Mouse (Mus musculus) liver, embryonic 11.5 days (tissue): Measurements from ENCODE around the gene Lactb. TPM values are rescaled to one million over a fixed set of nuclear protein-coding genes. Genes with fewer than 3 reads are reported as not detected.

Experiments used
- ATAC-seq: fragments of 200-750 bp; cut with Nextera tagmentation; replicated peaks from 2 replicates; pipeline ENCODE4 v1.8.0; 2017; ENCODE audit warnings: moderate number of reproducible peaks, mild to moderate bottlenecking, moderate TSS enrichment, moderate library complexity; ENCODE audit not compliant: low FRiP score
- DNase-seq: peaks from one replicate; pipeline ENCODE4 v3.0.0-alpha.2; 2017; ENCODE audit warnings: low spot score
- H3K27ac ChIP-seq: fragments of 300-500 bp; sonication (generic); 2 replicates; pipeline ENCODE4 v1.5.1; 2014; ENCODE audit warnings: mild to moderate bottlenecking, low read depth, low read length, control low read depth
- H3K27me3 ChIP-seq: fragments of 300-500 bp; sonication (generic); replicated peaks from 2 replicates; pipeline ENCODE4 v1.6.1; 2014; ENCODE audit warnings: low read length, mixed read lengths; ENCODE audit not compliant: control insufficient read depth, insufficient read depth
- H3K36me3 ChIP-seq: fragments of 300-500 bp; sonication (generic); 2 replicates; pipeline ENCODE4 v1.6.1; 2014; ENCODE audit warnings: mild to moderate bottlenecking, low read length, moderate library complexity, mixed read lengths; ENCODE audit not compliant: control insufficient read depth, insufficient read depth
- H3K4me1 ChIP-seq: fragments of 300-500 bp; sonication (generic); replicated peaks from 2 replicates; pipeline ENCODE4 v1.6.1; 2014; ENCODE audit warnings: low read length, mixed read lengths; ENCODE audit not compliant: control insufficient read depth, insufficient read depth
- H3K4me2 ChIP-seq: fragments of 300-500 bp; sonication (generic); 2 replicates; pipeline ENCODE4 v1.6.1; 2014; ENCODE audit warnings: mild to moderate bottlenecking, control low read depth, moderate library complexity
- H3K4me3 ChIP-seq: fragments of 300-500 bp; sonication (generic); 2 replicates; pipeline ENCODE4 v1.5.1; 2014; ENCODE audit warnings: low read depth, low read length, control low read depth
- H3K9ac ChIP-seq: fragments of 300-500 bp; sonication (generic); 2 replicates; pipeline ENCODE4 v1.6.1; 2014; ENCODE audit warnings: low read depth, low read length, control low read depth
- H3K9me3 ChIP-seq: fragments of 300-500 bp; sonication (generic); 2 replicates; pipeline ENCODE4 v1.6.1; 2016; ENCODE audit warnings: low read length, inconsistent platforms, mixed read lengths; ENCODE audit not compliant: control insufficient read depth
- WGBS: fragments of 180-500 bp; shearing (Covaris S2); extraction: QIAGEN DNeasy Blood & Tissue Kit; methylation state at CpG from one replicate; pipeline ENCODE4 v1.1.7; 2014; 5-methylcytosine and 5-hydroxymethylcytosine counted together
- polyA plus RNA-seq: library from polyadenylated mRNA; unstranded; fragments of >200 nt; fragmentation: Nextera tagmentation; extraction: Ambion mirVana; gene quantifications from 2 replicates; pipeline ENCODE4 v1.2.1, GENCODE M21; 2014

Gene Lactb
- polyA plus RNA-seq, 1 experiment from 2014 or later: 12.7 TPM

GRCm38 (mm10) chr9:66989581-66989980 lies 14.3 kb upstream of the Lactb start:
- DNase-seq (no peak), ATAC-seq (no peak)
- peaks cover 25% of the 10 kb centered on the region for H3K4me1 ChIP-seq
- peak overlapping the region; percentile 54; the same call in 1 of the 2 replicates for H3K27ac ChIP-seq
- 77% methylated on average over 6 of the region's 6 CpGs for WGBS
- H3K27me3 ChIP-seq: 0 out of 2 replicates have a peak, but pooled peaks cover 2% of the 10 kb centered on the region
- H3K36me3 ChIP-seq: no peaks in the 10 kb centered on the region
- H3K9ac ChIP-seq: no peak overlapping the region
- no peak overlapping the region; the same call in 1 of the 2 replicates for H3K4me2 ChIP-seq
- H3K4me3 ChIP-seq: no peak overlapping the region
- H3K9me3 ChIP-seq: no peaks in the 10 kb centered on the region

GRCm38 (mm10) chr9:66988888-66989414 lies 13.7 kb upstream of the Lactb start:
- H3K9me3 ChIP-seq: no peaks in the 10 kb centered on the region
- 45% methylated on average over 6 of the region's 6 CpGs for WGBS
- no peaks in the 10 kb centered on the region for H3K36me3 ChIP-seq
- H3K9ac ChIP-seq: no peak overlapping the region
- peak overlapping the region; percentile 63 for H3K27ac ChIP-seq
- 0 out of 2 replicates have a peak, but pooled peaks cover 2% of the 10 kb centered on the region for H3K27me3 ChIP-seq
- DNase-seq (no peak), ATAC-seq (no peak)
- peak overlapping the region; percentile 57; the same call in 1 of the 2 replicates for H3K4me2 ChIP-seq
- H3K4me1 ChIP-seq: peaks cover 22% of the 10 kb centered on the region
- H3K4me3 ChIP-seq: no peak overlapping the region

GRCm38 (mm10) chr9:66988198-66988887 lies 13.1 kb upstream of the Lactb start:
- H3K9me3 ChIP-seq: no peaks in the 10 kb centered on the region
- peak overlapping the region; percentile 27; the same call in 1 of the 2 replicates for H3K4me3 ChIP-seq
- H3K27me3 ChIP-seq: 0 out of 2 replicates have a peak, but pooled peaks cover 2% of the 10 kb centered on the region
- WGBS: 51% methylated on average over 11 of the region's 11 CpGs
- peaks cover 22% of the 10 kb centered on the region for H3K4me1 ChIP-seq
- H3K36me3 ChIP-seq: no peaks in the 10 kb centered on the region
- H3K27ac ChIP-seq: peak overlapping the region; percentile 63
- peak overlapping the region; percentile 43; the same call in 1 of the 2 replicates for H3K9ac ChIP-seq
- peak; percentile 41 for DNase-seq
- H3K4me2 ChIP-seq: peak overlapping the region; percentile 57
- ATAC-seq: peak; percentile 90

- ATAC-seq (no peak), DNase-seq (no peak)
- H3K4me3 ChIP-seq: no peak overlapping the region
- no peak overlapping the region for H3K9ac ChIP-seq
- peaks cover 18% of the 10 kb centered on the region for H3K4me1 ChIP-seq
- no peaks in the 10 kb centered on the region for H3K36me3 ChIP-seq
- H3K27ac ChIP-seq: no peak overlapping the region
- H3K9me3 ChIP-seq: no peaks in the 10 kb centered on the region
- H3K27me3 ChIP-seq: 0 out of 2 replicates have a peak, but pooled peaks cover 2% of the 10 kb centered on the region
- WGBS: 63% methylated on average over 7 of the region's 7 CpGs
- no peak overlapping the region for H3K4me2 ChIP-seq
Observed at GRCm38 (mm10) chr9:66985377-66985776, 10.1 kb upstream of the Lactb start.

- Histone ChIP-seq H3K4me2 (no peak overlapping the region), H3K4me3 (no peak overlapping the region), H3K27me3 (0 out of 2 replicates have a peak, but pooled peaks cover 2% of the 10 kb centered on the region), H3K9ac (no peak overlapping the region), H3K9me3 (no peaks in the 10 kb centered on the region), H3K27ac (no peak overlapping the region), H3K36me3 (no peaks in the 10 kb centered on the region), H3K4me1 (no peaks in the 10 kb centered on the region)
- ATAC-seq (no peak), DNase-seq (no peak)
- 83% methylated on average over 7 of the region's 7 CpGs for WGBS
Observed at GRCm38 (mm10) chr9:66982085-66982484, 6.8 kb upstream of the Lactb start.

GRCm38 (mm10) chr9:66980458-66980857 lies 5.2 kb upstream of the Lactb start:
- Histone ChIP-seq H3K4me2 (no peak overlapping the region), H3K9ac (no peak overlapping the region), H3K4me3 (no peak overlapping the region), H3K27me3 (0 out of 2 replicates have a peak, but pooled peaks cover 2% of the 10 kb centered on the region), H3K27ac (no peak overlapping the region), H3K36me3 (no peaks in the 10 kb centered on the region), H3K9me3 (no peaks in the 10 kb centered on the region), H3K4me1 (no peaks in the 10 kb centered on the region)
- peak; percentile 79 for DNase-seq
- WGBS: 5% methylated on average over 5 of the region's 5 CpGs
- ATAC-seq: peak; percentile 51; the same call in 1 of the 2 replicates

- no peaks in the 10 kb centered on the region for H3K4me1 ChIP-seq
- no peak overlapping the region for H3K27ac ChIP-seq
- H3K9ac ChIP-seq: no peak overlapping the region
- no peaks in the 10 kb centered on the region for H3K27me3 ChIP-seq
- 68% methylated on average over 1 of the region's 1 CpGs for WGBS
- DNase-seq: no peak
- no peak overlapping the region for H3K4me3 ChIP-seq
- no peak overlapping the region for H3K4me2 ChIP-seq
- no peak for ATAC-seq
- no peaks in the 10 kb centered on the region for H3K36me3 ChIP-seq
- no peaks in the 10 kb centered on the region for H3K9me3 ChIP-seq
Observed at GRCm38 (mm10) chr9:66978468-66978867, 3.2 kb upstream of the Lactb start.

GRCm38 (mm10) chr9:66977982-66978381 lies 2.7 kb upstream of the Lactb start:
- Histone ChIP-seq H3K9ac (0 out of 2 replicates have a peak overlapping the region, but pooled peaks have one; percentile 8), H3K36me3 (no peaks in the 10 kb centered on the region), H3K4me1 (no peaks in the 10 kb centered on the region), H3K4me3 (no peak overlapping the region), H3K27ac (no peak overlapping the region), H3K9me3 (no peaks in the 10 kb centered on the region), H3K27me3 (no peaks in the 10 kb centered on the region), H3K4me2 (no peak overlapping the region)
- 94% methylated on average over 1 of the region's 1 CpGs for WGBS
- ATAC-seq (no peak), DNase-seq (no peak)
